Mouse (Mus musculus) liver, postnatal 0 days (tissue): ENCODE results near the gene Wdr18.

Experiments
- CTCF ChIP-seq: sonication (generic); IDR thresholded peaks from 2 replicates; pipeline ENCODE4 v1.5.1; 2016; ENCODE audit warnings: antibody characterized with exemption, low read depth
- EP300 ChIP-seq: IDR thresholded peaks from 2 replicates; pipeline ENCODE4 v1.6.1; 2016; ENCODE audit warnings: antibody characterized with exemption, low read depth, mild to moderate bottlenecking

- no peak for TF ChIP-seq CTCF
- no peak for TF ChIP-seq EP300
Observed at GRCm38 (mm10) chr10:79947502-79947901, 12.4 kb upstream of the Wdr18 start.
